Mouse (Mus musculus): Measurements from ENCODE around the gene Gm20671. TPM values are rescaled to one million over a fixed set of nuclear protein-coding genes. Genes with fewer than 3 reads are reported as not detected.

Gm20671 gene
- polyA plus RNA-seq, 1 experiment = not detected

- Histone ChIP-seq H3K4me3 (replicated peaks; ENCODE audit: control insufficient read depth, low read depth, low read length) (no peak overlapping the region), H3K27ac (ENCODE audit: control insufficient read depth, insufficient read depth, low read depth, low read length, poor library complexity) (peak overlapping the region; percentile 24; the same call in 1 of the 2 replicates), H3K4me1 (ENCODE audit: control insufficient read depth, insufficient read depth, low read length) (peaks cover 2% of the 10 kb centered on the region; the same call in 1 of the 2 replicates)
- TF ChIP-seq POLR2A (IDR thresholded peaks at IDR 0.05; ENCODE audit: borderline replicate concordance, control insufficient read depth, low read depth, low read length) = no peak
- no peak for TF ChIP-seq CTCF (IDR thresholded peaks at IDR 0.05; ENCODE audit: control insufficient read depth, insufficient read depth, low read length)
- 61% methylated on average over 9 of the region's 9 CpGs for WGBS
Observed at GRCm38 (mm10) chr5:32720416-32720815, 106.5 kb downstream of the Gm20671 start.

GRCm38 (mm10) chr5:32718916-32719315 lies 108.0 kb downstream of the Gm20671 start:
- no peak overlapping the region for H3K27ac ChIP-seq (ENCODE audit: control insufficient read depth, insufficient read depth, low read depth, low read length, poor library complexity)
- H3K4me3 ChIP-seq (replicated peaks; ENCODE audit: control insufficient read depth, low read depth, low read length) = no peak overlapping the region
- TF ChIP-seq POLR2A (IDR thresholded peaks at IDR 0.05; ENCODE audit: borderline replicate concordance, control insufficient read depth, low read depth, low read length) (no peak), CTCF (IDR thresholded peaks at IDR 0.05; ENCODE audit: control insufficient read depth, insufficient read depth, low read length) (no peak)
- WGBS = 57% methylated on average over 6 of the region's 6 CpGs
- peaks cover 2% of the 10 kb centered on the region; the same call in 1 of the 2 replicates for H3K4me1 ChIP-seq (ENCODE audit: control insufficient read depth, insufficient read depth, low read length)

- 37% methylated on average over 1 of the region's 1 CpGs for WGBS
- no peak for TF ChIP-seq CTCF (IDR thresholded peaks at IDR 0.05; ENCODE audit: control insufficient read depth, insufficient read depth, low read length)
- TF ChIP-seq POLR2A (IDR thresholded peaks at IDR 0.05; ENCODE audit: borderline replicate concordance, control insufficient read depth, low read depth, low read length) = no peak
- Histone ChIP-seq H3K27ac (ENCODE audit: control insufficient read depth, insufficient read depth, low read depth, low read length, poor library complexity) (no peak overlapping the region), H3K4me3 (replicated peaks; ENCODE audit: control insufficient read depth, low read depth, low read length) (no peak overlapping the region), H3K4me1 (ENCODE audit: control insufficient read depth, insufficient read depth, low read length) (peaks cover 8% of the 10 kb centered on the region; the same call in 1 of the 2 replicates)
Observed at GRCm38 (mm10) chr5:32717726-32718125, 109.2 kb downstream of the Gm20671 start.

GRCm38 (mm10) chr5:32713703-32714467 lies 113.0 kb downstream of the Gm20671 start:
- WGBS = under 1% methylated on average over 55 of the region's 55 CpGs
- peak; percentile 71 for TF ChIP-seq POLR2A (IDR thresholded peaks at IDR 0.05; ENCODE audit: borderline replicate concordance, control insufficient read depth, low read depth, low read length)
- peak; percentile 68 for TF ChIP-seq CTCF (IDR thresholded peaks at IDR 0.05; ENCODE audit: control insufficient read depth, insufficient read depth, low read length)
- Histone ChIP-seq H3K27ac (ENCODE audit: control insufficient read depth, insufficient read depth, low read depth, low read length, poor library complexity) (peak overlapping the region; percentile 93), H3K4me3 (replicated peaks; ENCODE audit: control insufficient read depth, low read depth, low read length) (peak overlapping the region; percentile 96), H3K4me1 (ENCODE audit: control insufficient read depth, insufficient read depth, low read length) (peaks cover 6% of the 10 kb centered on the region; the same call in 1 of the 2 replicates)

- Histone ChIP-seq H3K4me3 (replicated peaks; ENCODE audit: control insufficient read depth, low read depth, low read length) (peak overlapping the region; percentile 96), H3K27ac (ENCODE audit: control insufficient read depth, insufficient read depth, low read depth, low read length, poor library complexity) (peak overlapping the region; percentile 93), H3K4me1 (ENCODE audit: control insufficient read depth, insufficient read depth, low read length) (peaks cover 6% of the 10 kb centered on the region; the same call in 1 of the 2 replicates)
- 19% methylated on average over 2 of the region's 2 CpGs for WGBS
- TF ChIP-seq CTCF (IDR thresholded peaks at IDR 0.05; ENCODE audit: control insufficient read depth, insufficient read depth, low read length) = peak; percentile 10; the same call in 1 of the 2 replicates
- TF ChIP-seq POLR2A (IDR thresholded peaks at IDR 0.05; ENCODE audit: borderline replicate concordance, control insufficient read depth, low read depth, low read length) = no peak
Observed at GRCm38 (mm10) chr5:32713042-32713702, 113.7 kb downstream of the Gm20671 start.

GRCm38 (mm10) chr5:32712221-32713041 lies 114.5 kb downstream of the Gm20671 start:
- no peak for TF ChIP-seq POLR2A (IDR thresholded peaks at IDR 0.05; ENCODE audit: borderline replicate concordance, control insufficient read depth, low read depth, low read length)
- TF ChIP-seq CTCF (IDR thresholded peaks at IDR 0.05; ENCODE audit: control insufficient read depth, insufficient read depth, low read length) = no peak
- H3K27ac ChIP-seq (ENCODE audit: control insufficient read depth, insufficient read depth, low read depth, low read length, poor library complexity) = no peak overlapping the region
- 79% methylated on average over 4 of the region's 4 CpGs for WGBS
- no peak overlapping the region for H3K4me3 ChIP-seq (replicated peaks; ENCODE audit: control insufficient read depth, low read depth, low read length)
- peaks cover 6% of the 10 kb centered on the region; the same call in 1 of the 2 replicates for H3K4me1 ChIP-seq (ENCODE audit: control insufficient read depth, insufficient read depth, low read length)

- H3K4me1 ChIP-seq (ENCODE audit: control insufficient read depth, insufficient read depth, low read length) = peaks cover 6% of the 10 kb centered on the region; the same call in 1 of the 2 replicates
- no peak for TF ChIP-seq POLR2A (IDR thresholded peaks at IDR 0.05; ENCODE audit: borderline replicate concordance, control insufficient read depth, low read depth, low read length)
- TF ChIP-seq CTCF (IDR thresholded peaks at IDR 0.05; ENCODE audit: control insufficient read depth, insufficient read depth, low read length) = no peak
Observed at GRCm38 (mm10) chr5:32711485-32711884, 115.4 kb downstream of the Gm20671 start.

More at GRCm38 (mm10) chr5:32711485-32711884, 115.4 kb downstream of the Gm20671 start:
- Histone ChIP-seq H3K4me3 (replicated peaks; ENCODE audit: control insufficient read depth, low read depth, low read length) (no peak overlapping the region), H3K27ac (ENCODE audit: control insufficient read depth, insufficient read depth, low read depth, low read length, poor library complexity) (no peak overlapping the region)
- WGBS = 79% methylated on average over 5 of the region's 5 CpGs
